Mouse (Mus musculus) WW6 (cell line): ENCODE results near the gene Taok3.
A peak's percentile ranks its signal among the peaks of the same experiment; 100 is the strongest.

Experiments
- DNase-seq: peaks from one replicate; pipeline ENCODE4 v3.0.0-alpha.2; 2013; ENCODE audit warnings: low read depth, low spot score

Taok3 gene

GRCm38 (mm10) chr5:117119777-117120488 is at the start of gene Taok3:
Taok3 (plus strand) TSS chr5:117120129.
- peak; percentile 95 for DNase-seq

- no peak for DNase-seq
Observed at GRCm38 (mm10) chr5:117087718-117088117, 32.2 kb upstream of the Taok3 start.

GRCm38 (mm10) chr5:117089147-117089546 is 30.8 kb upstream of the Taok3 start:
- DNase-seq = no peak

- no peak for DNase-seq
Observed at GRCm38 (mm10) chr5:117089786-117090185, 30.1 kb upstream of the Taok3 start.

GRCm38 (mm10) chr5:117094431-117094830 is 25.5 kb upstream of the Taok3 start:
- DNase-seq = no peak

GRCm38 (mm10) chr5:117096716-117097115 is 23.2 kb upstream of the Taok3 start:
- no peak for DNase-seq

- DNase-seq = no peak
Observed at GRCm38 (mm10) chr5:117099008-117099407, 20.9 kb upstream of the Taok3 start.

- DNase-seq = no peak
Observed at GRCm38 (mm10) chr5:117099742-117100141, 20.2 kb upstream of the Taok3 start.

GRCm38 (mm10) chr5:117103194-117103929 is 16.6 kb upstream of the Taok3 start:
- no peak for DNase-seq

GRCm38 (mm10) chr5:117104329-117104728 is 15.6 kb upstream of the Taok3 start:
- DNase-seq = no peak

GRCm38 (mm10) chr5:117105761-117106160 is 14.2 kb upstream of the Taok3 start:
- DNase-seq = no peak

- DNase-seq = no peak
Observed at GRCm38 (mm10) chr5:117108292-117108691, 11.6 kb upstream of the Taok3 start.

GRCm38 (mm10) chr5:117108731-117109130 is 11.2 kb upstream of the Taok3 start:
- no peak for DNase-seq

GRCm38 (mm10) chr5:117109522-117109921 is 10.4 kb upstream of the Taok3 start:
- no peak for DNase-seq

GRCm38 (mm10) chr5:117111064-117111773 is 8.7 kb upstream of the Taok3 start:
- DNase-seq = no peak

- DNase-seq = no peak
Observed at GRCm38 (mm10) chr5:117111774-117112112, 8.2 kb upstream of the Taok3 start.

- no peak for DNase-seq
Observed at GRCm38 (mm10) chr5:117113330-117113729, 6.6 kb upstream of the Taok3 start.

GRCm38 (mm10) chr5:117114581-117115192 is 5.2 kb upstream of the Taok3 start:
- no peak for DNase-seq

- DNase-seq = no peak
Observed at GRCm38 (mm10) chr5:117115193-117115767, 4.6 kb upstream of the Taok3 start.

GRCm38 (mm10) chr5:117115836-117116366 is 4.0 kb upstream of the Taok3 start, which contains the start of gene Suds3:
Suds3 (minus strand) TSS chr5:117116113.
- peak; percentile 70 for DNase-seq

GRCm38 (mm10) chr5:117116660-117117059 is 3.3 kb upstream of the Taok3 start:
- DNase-seq = no peak
